Mouse (Mus musculus) neural tube, embryonic 11.5 days (tissue): ENCODE measurements around the gene Slain2. TPM values are rescaled to one million over a fixed set of nuclear protein-coding genes. Genes with fewer than 3 reads are reported as not detected.

Source experiments
- ATAC-seq: fragments of 200-750 bp; cut with Nextera tagmentation; 2 replicates; pipeline ENCODE4 v1.8.0; 2017; ENCODE audit warnings: moderate number of reproducible peaks, mild to moderate bottlenecking, moderate TSS enrichment, moderate library complexity; ENCODE audit not compliant: insufficient read depth, low FRiP score, low TSS enrichment
- DNase-seq: peaks from one replicate; pipeline ENCODE4 v3.0.0-alpha.2; 2015; ENCODE audit warnings: low spot score
- H3K27ac ChIP-seq: fragments of 300-500 bp; sonication (generic); 2 replicates; pipeline ENCODE4 v1.5.1; 2014; ENCODE audit warnings: low read depth, mild to moderate bottlenecking, low read length
- H3K27me3 ChIP-seq: fragments of 300-500 bp; sonication (generic); 2 replicates; pipeline ENCODE4 v1.6.1; 2014; ENCODE audit warnings: mild to moderate bottlenecking, low read length, mixed read lengths; ENCODE audit not compliant: control insufficient read depth, insufficient read depth
- H3K36me3 ChIP-seq: fragments of 300-500 bp; sonication (generic); 2 replicates; pipeline ENCODE4 v1.6.1; 2014; ENCODE audit warnings: mild to moderate bottlenecking, low read length, moderate library complexity, mixed read lengths; ENCODE audit not compliant: control insufficient read depth, insufficient read depth
- H3K4me1 ChIP-seq: fragments of 300-500 bp; sonication (generic); 2 replicates; pipeline ENCODE4 v1.6.1; 2014; ENCODE audit warnings: low read length, mixed read lengths; ENCODE audit not compliant: control insufficient read depth, insufficient read depth
- H3K4me2 ChIP-seq: fragments of 300-500 bp; sonication (generic); 2 replicates; pipeline ENCODE4 v1.6.1; 2014; ENCODE audit warnings: low read depth, mild to moderate bottlenecking, moderate library complexity
- H3K4me3 ChIP-seq: fragments of 300-500 bp; sonication (generic); 2 replicates; pipeline ENCODE4 v1.5.1; 2014; ENCODE audit warnings: low read depth, low read length
- H3K9ac ChIP-seq: fragments of 300-500 bp; sonication (generic); 2 replicates; pipeline ENCODE4 v1.6.1; 2014; ENCODE audit warnings: mild to moderate bottlenecking, low read length
- H3K9me3 ChIP-seq: fragments of 300-500 bp; sonication (generic); 2 replicates; pipeline ENCODE4 v1.6.1; 2016; ENCODE audit warnings: low read length; ENCODE audit not compliant: control insufficient read depth
- WGBS: fragments of 180-500 bp; shearing (Covaris S2); extraction: QIAGEN DNeasy Blood & Tissue Kit; methylation state at CpG from one replicate; pipeline ENCODE4 v1.1.7; 2014; 5-methylcytosine and 5-hydroxymethylcytosine counted together
- polyA plus RNA-seq: library from polyadenylated mRNA; unstranded; fragments of >200 nt; fragmentation: Nextera tagmentation; extraction: Ambion mirVana; gene quantifications from 2 replicates; pipeline ENCODE4 v1.2.1, GENCODE M21; 2014

Slain2 gene
- polyA plus RNA-seq, 1 experiment from 2014 or later = 30.6 TPM

DNA sequence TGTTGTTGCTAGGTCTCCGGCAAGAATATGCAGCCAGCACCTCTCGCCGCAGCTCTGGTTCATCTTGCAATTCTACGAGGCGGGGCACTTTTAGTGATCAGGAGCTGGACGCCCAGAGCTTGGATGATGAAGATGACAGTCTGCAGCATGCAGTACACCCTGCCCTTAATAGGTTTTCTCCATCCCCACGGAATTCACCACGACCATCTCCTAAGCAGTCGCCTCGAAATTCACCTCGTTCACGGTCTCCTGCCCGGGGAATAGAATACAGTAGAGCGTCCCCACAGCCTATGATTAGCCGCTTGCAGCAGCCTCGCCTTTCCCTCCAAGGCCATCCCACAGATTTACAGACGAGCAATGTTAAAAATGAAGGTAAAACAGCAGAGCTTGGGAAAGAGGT lies 43.2 kb downstream of the Slain2 start:
- H3K27ac ChIP-seq = no peak overlapping the region
- DNase-seq (no peak), ATAC-seq (no peak)
- no peaks in the 10 kb centered on the region for H3K4me1 ChIP-seq
- H3K4me2 ChIP-seq = no peak overlapping the region
- no peaks in the 10 kb centered on the region for H3K9me3 ChIP-seq
- H3K27me3 ChIP-seq = no peaks in the 10 kb centered on the region
- H3K36me3 ChIP-seq = peaks cover 2% of the 10 kb centered on the region; the same call in 1 of the 2 replicates
- no peak overlapping the region for H3K9ac ChIP-seq
- WGBS = 91% methylated on average over 17 of the region's 17 CpGs
- H3K4me3 ChIP-seq = no peak overlapping the region

DNA sequence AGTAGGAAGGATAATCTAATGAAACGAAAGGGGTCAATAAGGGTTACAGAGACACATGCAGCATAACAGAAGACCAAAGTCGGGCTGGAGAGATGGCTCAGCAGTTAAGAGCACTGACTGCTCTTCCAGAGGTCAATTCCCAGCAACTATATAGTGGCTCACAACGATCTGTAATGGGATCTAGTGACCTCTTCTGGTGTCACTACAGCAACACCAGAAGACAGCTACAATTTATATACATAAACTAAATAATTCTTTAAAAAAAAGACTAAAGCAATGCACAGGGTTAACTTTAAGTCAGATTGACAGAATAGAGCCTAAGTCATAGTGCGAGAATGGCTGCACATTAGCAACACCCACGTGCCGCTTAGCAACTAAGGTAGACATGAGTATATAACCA lies 46.0 kb downstream of the Slain2 start:
- H3K4me2 ChIP-seq = no peak overlapping the region
- H3K27ac ChIP-seq = no peak overlapping the region
- peaks cover 2% of the 10 kb centered on the region; the same call in 1 of the 2 replicates for H3K36me3 ChIP-seq
- 80% methylated on average over 6 of the region's 6 CpGs for WGBS
- H3K4me1 ChIP-seq = no peaks in the 10 kb centered on the region
- no peak for DNase-seq
- no peak overlapping the region for H3K4me3 ChIP-seq
- H3K27me3 ChIP-seq = no peaks in the 10 kb centered on the region
- no peak overlapping the region for H3K9ac ChIP-seq
- no peaks in the 10 kb centered on the region for H3K9me3 ChIP-seq
- no peak for ATAC-seq

DNA sequence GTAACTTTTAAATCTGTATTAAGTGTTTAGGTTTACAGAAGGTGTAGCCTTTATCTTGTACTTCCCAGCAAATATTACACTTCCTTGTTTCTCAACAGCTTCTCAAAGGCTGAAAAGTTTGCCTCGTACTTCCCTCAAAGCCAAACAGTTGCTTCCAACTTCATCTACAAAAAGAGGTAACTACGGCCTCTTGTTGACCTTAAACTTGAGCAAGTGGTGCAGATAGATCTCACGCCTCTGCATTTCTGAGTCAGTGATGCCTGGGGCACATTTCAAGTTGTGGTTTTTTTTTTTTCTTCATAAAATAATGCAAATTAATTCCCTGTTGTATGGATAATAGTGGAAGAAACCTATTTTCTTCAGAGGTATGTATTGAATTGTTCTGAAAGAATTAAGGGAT lies 51.6 kb downstream of the Slain2 start:
- H3K4me2 ChIP-seq = no peak overlapping the region
- H3K4me3 ChIP-seq = no peak overlapping the region
- H3K4me1 ChIP-seq = no peaks in the 10 kb centered on the region
- ATAC-seq (no peak), DNase-seq (no peak)
- no peak overlapping the region for H3K9ac ChIP-seq
- no peak overlapping the region for H3K27ac ChIP-seq
- H3K27me3 ChIP-seq = no peaks in the 10 kb centered on the region
- WGBS = 95% methylated on average over 3 of the region's 3 CpGs
- no peaks in the 10 kb centered on the region for H3K9me3 ChIP-seq
- no peaks in the 10 kb centered on the region for H3K36me3 ChIP-seq

DNA sequence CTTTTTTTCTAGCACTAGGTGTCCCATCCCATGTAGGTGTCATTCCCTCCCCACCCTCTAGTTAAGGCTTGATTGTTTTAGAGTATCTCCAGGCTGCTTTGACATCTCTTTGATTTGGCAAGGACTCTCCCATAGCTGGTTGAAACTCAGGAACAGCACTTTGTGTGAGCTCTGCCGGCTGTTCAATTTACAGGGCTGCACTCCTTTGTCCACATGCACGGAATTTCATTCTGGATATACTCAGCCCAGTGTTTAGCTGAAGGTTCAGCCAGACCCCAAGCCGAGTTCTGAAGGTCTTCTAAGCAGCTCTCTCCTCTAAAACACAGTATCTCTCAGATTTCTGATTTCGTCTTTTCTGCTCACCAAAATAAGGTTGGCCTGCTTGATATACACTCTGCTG lies 58.3 kb downstream of the Slain2 start:
- ATAC-seq = no peak
- no peaks in the 10 kb centered on the region for H3K9me3 ChIP-seq
- no peak overlapping the region for H3K4me2 ChIP-seq
- no peak overlapping the region for H3K27ac ChIP-seq
- no peak for DNase-seq
- WGBS = 77% methylated on average over 4 of the region's 4 CpGs
- no peak overlapping the region for H3K9ac ChIP-seq
- H3K4me1 ChIP-seq = no peaks in the 10 kb centered on the region
- no peak overlapping the region for H3K4me3 ChIP-seq
- H3K27me3 ChIP-seq = no peaks in the 10 kb centered on the region
- no peaks in the 10 kb centered on the region for H3K36me3 ChIP-seq

DNA sequence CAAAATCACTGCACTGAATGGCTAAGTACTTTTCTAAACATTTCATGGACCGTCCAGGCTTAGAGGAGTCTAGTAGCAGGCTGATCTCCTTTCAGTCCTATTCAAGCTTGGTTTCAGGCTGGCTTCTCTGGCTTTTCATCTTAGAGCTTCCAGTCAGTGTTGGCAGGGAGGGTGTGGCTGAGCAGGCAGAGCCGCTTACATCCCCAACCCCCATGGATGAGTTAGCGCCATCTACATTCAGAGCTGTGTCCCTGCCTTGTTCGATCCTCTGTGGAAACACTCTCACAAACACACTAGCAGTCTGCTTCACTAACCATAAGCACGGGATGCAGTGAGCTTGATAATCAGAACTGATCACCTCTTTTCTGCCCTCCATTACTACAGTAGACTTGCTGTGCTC lies 58.8 kb downstream of the Slain2 start:
- no peak overlapping the region for H3K27ac ChIP-seq
- WGBS = 70% methylated on average over 5 of the region's 5 CpGs
- H3K4me3 ChIP-seq = no peak overlapping the region
- H3K36me3 ChIP-seq = no peaks in the 10 kb centered on the region
- no peak overlapping the region for H3K9ac ChIP-seq
- H3K27me3 ChIP-seq = no peaks in the 10 kb centered on the region
- ATAC-seq = no peak
- no peaks in the 10 kb centered on the region for H3K4me1 ChIP-seq
- H3K4me2 ChIP-seq = no peak overlapping the region
- DNase-seq = no peak
- H3K9me3 ChIP-seq = no peaks in the 10 kb centered on the region

DNA sequence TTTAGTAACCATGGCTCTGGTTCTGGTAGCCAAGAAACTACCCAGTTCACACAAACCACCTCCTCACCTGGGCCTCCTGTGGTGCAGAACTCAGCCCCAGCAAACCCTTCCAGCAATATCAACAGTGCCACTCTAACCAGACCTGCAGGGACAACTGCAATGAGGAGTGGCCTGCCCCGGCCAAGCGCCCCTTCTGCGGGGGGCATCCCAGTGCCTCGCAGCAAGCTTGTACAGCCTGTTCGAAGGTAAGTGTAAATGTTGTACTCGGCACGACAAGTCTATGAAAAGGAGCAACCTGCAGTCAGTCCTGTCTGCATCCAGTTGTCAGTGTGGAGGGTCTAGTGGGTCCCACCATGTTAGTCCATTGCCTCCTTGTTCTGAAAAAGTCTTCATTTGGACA lies 60.5 kb downstream of the Slain2 start, which contains the start of gene Gm10135:
TSS of gene Gm10135 (minus strand) at position 101 of the 400 bp plus-strand sequence.
- no peak within 1 kb of the TSS for H3K4me2 ChIP-seq
- 94% methylated on average over 7 of the region's 7 CpGs for WGBS
- ATAC-seq (no peak), DNase-seq (no peak)
- no peaks in the 10 kb centered on the region for H3K27me3 ChIP-seq
- H3K27ac ChIP-seq = no peak within 1 kb of the TSS
- no peak within 1 kb of the TSS for H3K4me3 ChIP-seq
- no peak within 1 kb of the TSS for H3K9ac ChIP-seq
- H3K4me1 ChIP-seq = no peaks in the 10 kb centered on the region
- no peaks in the 10 kb centered on the region for H3K9me3 ChIP-seq
- no peaks in the 10 kb centered on the region for H3K36me3 ChIP-seq

DNA sequence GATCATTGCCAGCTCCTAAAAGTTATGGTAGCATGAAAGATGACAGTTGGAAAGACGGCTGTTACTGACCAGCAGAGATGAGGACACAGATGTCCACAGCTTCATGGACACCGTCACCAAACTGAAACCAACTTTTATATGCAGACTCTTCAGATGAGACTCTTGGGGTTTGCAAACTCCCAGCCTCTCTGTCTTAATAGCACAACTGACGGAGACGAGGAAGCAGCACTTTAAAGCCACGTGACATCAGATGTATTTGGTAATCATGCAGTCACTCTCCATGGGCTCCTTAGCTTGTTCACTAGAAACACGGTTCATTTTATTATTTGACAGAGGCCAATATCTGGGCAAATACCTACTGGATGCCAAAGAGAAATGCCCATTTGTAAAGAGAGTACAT lies 61.9 kb downstream of the Slain2 start:
- Histone ChIP-seq H3K27me3 (no peaks in the 10 kb centered on the region), H3K4me2 (no peak overlapping the region), H3K4me1 (no peaks in the 10 kb centered on the region), H3K9ac (no peak overlapping the region), H3K36me3 (no peaks in the 10 kb centered on the region), H3K4me3 (no peak overlapping the region), H3K27ac (no peak overlapping the region), H3K9me3 (no peaks in the 10 kb centered on the region)
- ATAC-seq (no peak), DNase-seq (no peak)
- WGBS = 89% methylated on average over 6 of the region's 6 CpGs

DNA sequence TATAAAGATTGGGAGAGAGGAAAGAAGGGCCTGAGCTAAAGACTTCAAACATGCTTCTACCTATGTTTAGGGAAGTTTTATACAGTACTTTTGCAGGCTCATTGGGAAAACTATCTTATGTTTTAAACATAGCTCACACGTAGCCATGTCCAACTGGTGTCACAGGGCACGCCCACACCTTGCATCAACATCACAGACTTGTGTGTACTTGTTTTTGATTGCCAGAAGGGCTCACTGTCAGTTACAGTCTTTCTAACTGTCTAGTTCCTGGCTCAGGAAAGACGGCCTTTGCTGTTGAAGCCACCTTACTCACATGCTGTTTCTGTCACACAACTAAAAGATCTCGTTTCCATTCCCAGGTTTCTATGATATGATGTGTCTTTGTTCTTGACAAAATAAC lies 62.4 kb downstream of the Slain2 start:
- no peak overlapping the region for H3K4me2 ChIP-seq
- ATAC-seq (no peak), DNase-seq (no peak)
- no peaks in the 10 kb centered on the region for H3K27me3 ChIP-seq
- H3K9me3 ChIP-seq = no peaks in the 10 kb centered on the region
- no peak overlapping the region for H3K9ac ChIP-seq
- H3K36me3 ChIP-seq = no peaks in the 10 kb centered on the region
- H3K27ac ChIP-seq = no peak overlapping the region
- WGBS = 91% methylated on average over 4 of the region's 4 CpGs
- no peak overlapping the region for H3K4me3 ChIP-seq
- no peaks in the 10 kb centered on the region for H3K4me1 ChIP-seq

DNA sequence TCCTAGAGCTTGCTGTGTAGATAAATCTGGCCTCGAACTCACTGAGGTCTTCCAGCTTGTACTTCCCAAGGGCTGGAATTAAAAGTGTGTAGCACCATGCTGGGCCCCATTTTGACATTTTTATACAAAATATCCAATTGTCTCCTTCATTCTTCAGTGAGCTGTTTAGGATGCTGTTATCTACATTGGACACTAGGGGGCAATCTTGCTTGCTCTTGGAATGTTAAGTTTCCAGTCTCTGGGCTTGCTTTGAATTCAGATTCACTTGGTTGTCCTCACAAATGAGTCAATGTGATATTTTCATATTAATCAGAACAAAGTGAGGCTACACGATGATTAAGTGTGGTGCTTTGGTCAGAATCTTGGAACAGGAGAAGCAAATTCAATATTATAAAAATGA lies 70.0 kb downstream of the Slain2 start:
- 13% methylated on average over 2 of the region's 2 CpGs for WGBS
- Histone ChIP-seq H3K4me3 (no peak overlapping the region), H3K27me3 (no peaks in the 10 kb centered on the region), H3K27ac (no peak overlapping the region), H3K4me1 (no peaks in the 10 kb centered on the region), H3K9me3 (no peaks in the 10 kb centered on the region), H3K9ac (no peak overlapping the region), H3K36me3 (no peaks in the 10 kb centered on the region), H3K4me2 (no peak overlapping the region)
- DNase-seq = no peak
- no peak for ATAC-seq
